Mouse (Mus musculus) CH12.LX (cell line): Measurements from ENCODE around the gene Sufu. TPM values are rescaled to one million over a fixed set of nuclear protein-coding genes. Genes with fewer than 3 reads are reported as not detected.
A peak's percentile ranks its signal among the peaks of the same experiment; 100 is the strongest.

Experiments used
- DNase-seq: peaks from one replicate; pipeline ENCODE4 v3.0.0-alpha.2; 2013; ENCODE audit errors: extremely low read depth
- H3K27ac ChIP-seq: 2 replicates; pipeline ENCODE4 v1.5.1; 2012; ENCODE audit warnings: low read depth, mild to moderate bottlenecking, control low read depth, moderate library complexity; ENCODE audit not compliant: insufficient read depth
- H3K27me3 ChIP-seq: replicated peaks from 2 replicates; pipeline ENCODE3; 2012; ENCODE audit warnings: inconsistent platforms
- H3K36me3 ChIP-seq, 2 experiments: replicated peaks in 1 of 2; 2 replicates each; pipeline versions ENCODE3 to v1.6.1; 2012; ENCODE audit warnings: inconsistent platforms in 1 of 2, low read length in 1 of 2, mild to moderate bottlenecking in 1 of 2, mixed read lengths in 1 of 2, moderate library complexity in 1 of 2; ENCODE audit not compliant: control insufficient read depth in 1 of 2, insufficient read depth in 1 of 2
- H3K4me1 ChIP-seq, 2 experiments: 2 replicates each; pipeline ENCODE4 v1.6.1; 2012; ENCODE audit warnings: inconsistent platforms in 1 of 2, moderate library complexity in 1 of 2; ENCODE audit not compliant: insufficient read depth in 2 of 2, control insufficient read depth in 1 of 2
- H3K4me2 ChIP-seq: 2 replicates; pipeline ENCODE4 v1.6.1; 2012; ENCODE audit warnings: low read depth, mild to moderate bottlenecking, control low read depth; ENCODE audit not compliant: poor library complexity, insufficient read depth, severe bottlenecking
- H3K4me3 ChIP-seq, 3 experiments: fragments of 150-350 bp in 1 of 3; sonication (generic) in 1 of 3; replicated peaks in 1 of 3; 2 replicates each; pipeline versions ENCODE3 to v1.5.1; 2011 to 2012; ENCODE audit warnings: low read depth in 2 of 3, low read length in 2 of 3, mild to moderate bottlenecking in 2 of 3, moderate library complexity in 2 of 3, control low read depth in 1 of 3, improper control_type of control experiment in 1 of 3, inconsistent platforms in 1 of 3, mixed read lengths in 1 of 3; ENCODE audit not compliant: poor library complexity in 1 of 3
- H3K79me2 ChIP-seq: replicated peaks from 2 replicates; pipeline ENCODE4 v1.6.1; 2012; ENCODE audit warnings: mild to moderate bottlenecking, moderate library complexity; ENCODE audit not compliant: control insufficient read depth, poor library complexity, insufficient read depth, severe bottlenecking; ENCODE audit errors: extremely low read depth
- H3K9ac ChIP-seq: 2 replicates; pipeline ENCODE4 v1.6.1; 2012; ENCODE audit warnings: low read depth, mild to moderate bottlenecking, control low read depth, moderate library complexity; ENCODE audit not compliant: insufficient read depth
- H3K9me3 ChIP-seq: replicated peaks from 2 replicates; pipeline ENCODE3; 2012; ENCODE audit warnings: low read length, inconsistent platforms, mixed read lengths
- BHLHE40 ChIP-seq: IDR thresholded peaks from 2 replicates; pipeline ENCODE4 v1.6.1; 2011; ENCODE audit warnings: mild to moderate bottlenecking, low read depth, low read length, improper control_type of control experiment
- CTCF ChIP-seq, 2 experiments: IDR thresholded peaks in 1 of 2; conservative IDR thresholded peaks in 1 of 2; 2 replicates each; pipeline ENCODE4 v1.5.1; 2011 to 2012; ENCODE audit warnings: low read depth in 2 of 2, low read length in 2 of 2, improper control_type of control experiment in 1 of 2, inconsistent platforms in 1 of 2, mild to moderate bottlenecking in 1 of 2, moderate library complexity in 1 of 2
- E2F4 ChIP-seq: IDR thresholded peaks from 2 replicates; pipeline ENCODE4 v1.6.1; 2011; ENCODE audit warnings: low read depth, low read length, improper control_type of control experiment; ENCODE audit not compliant: insufficient replicate concordance
- ELF1 ChIP-seq: IDR thresholded peaks from 2 replicates; pipeline ENCODE4 v1.6.1; 2014; ENCODE audit warnings: low read depth, mild to moderate bottlenecking, inconsistent platforms, low read length, improper control_type of control experiment
- IRF4 ChIP-seq: IDR thresholded peaks from 2 replicates; pipeline ENCODE4 v1.6.1; 2014; ENCODE audit warnings: low read depth, mild to moderate bottlenecking, inconsistent platforms, low read length, improper control_type of control experiment
- JUN ChIP-seq: IDR thresholded peaks from 2 replicates; pipeline ENCODE4 v1.6.1; 2011; ENCODE audit warnings: low read depth, mild to moderate bottlenecking, low read length, improper control_type of control experiment, moderate library complexity; ENCODE audit not compliant: insufficient read depth
- JUND ChIP-seq: conservative IDR thresholded peaks from 2 replicates; pipeline ENCODE4 v1.6.1; 2011; ENCODE audit warnings: low read depth, low read length, improper control_type of control experiment
- MAFK ChIP-seq: IDR thresholded peaks from 2 replicates; pipeline ENCODE4 v1.6.1; 2011; ENCODE audit warnings: low read length, improper control_type of control experiment; ENCODE audit not compliant: insufficient replicate concordance
- MAX ChIP-seq: IDR thresholded peaks from 2 replicates; pipeline ENCODE4 v1.6.1; 2011; ENCODE audit warnings: low read length, improper control_type of control experiment
- MAZ ChIP-seq: IDR thresholded peaks from 2 replicates; pipeline ENCODE4 v1.6.1; 2012; ENCODE audit warnings: low read depth, mild to moderate bottlenecking, inconsistent platforms, low read length, improper control_type of control experiment, moderate library complexity
- MEF2A ChIP-seq: IDR thresholded peaks from 2 replicates; pipeline ENCODE4 v1.6.1; 2014; ENCODE audit warnings: low read depth, mild to moderate bottlenecking, inconsistent platforms, low read length, improper control_type of control experiment, borderline replicate concordance
- MYC ChIP-seq: IDR thresholded peaks from 2 replicates; pipeline ENCODE4 v1.6.1; 2011; ENCODE audit warnings: low read depth, mild to moderate bottlenecking, improper control_type of control experiment, low read length
- NRF1 ChIP-seq: IDR thresholded peaks from 2 replicates; pipeline ENCODE4 v1.6.1; 2014; ENCODE audit warnings: low read depth, mild to moderate bottlenecking, inconsistent platforms, low read length, improper control_type of control experiment, moderate library complexity
- PAX5 ChIP-seq: IDR thresholded peaks from 2 replicates; pipeline ENCODE4 v1.6.1; 2012; ENCODE audit warnings: low read length, inconsistent platforms, mixed read lengths
- POLR2AphosphoS2 ChIP-seq: IDR thresholded peaks from 2 replicates; pipeline ENCODE4 v1.6.1; 2011; ENCODE audit warnings: low read depth, low read length, improper control_type of control experiment
- RAD21 ChIP-seq: IDR thresholded peaks from 2 replicates; pipeline ENCODE4 v1.6.1; 2011; ENCODE audit warnings: low read depth, mild to moderate bottlenecking, low read length, improper control_type of control experiment, moderate library complexity
- RCOR1 ChIP-seq: conservative IDR thresholded peaks from 2 replicates; pipeline ENCODE4 v1.6.1; 2012; ENCODE audit warnings: low read depth, mild to moderate bottlenecking, inconsistent platforms, low read length, improper control_type of control experiment
- SIN3A ChIP-seq: IDR thresholded peaks from 2 replicates; pipeline ENCODE4 v1.6.1; 2012; ENCODE audit warnings: low read length, improper control_type of control experiment, inconsistent platforms
- TBP ChIP-seq: conservative IDR thresholded peaks from 2 replicates; pipeline ENCODE4 v1.6.1; 2011; ENCODE audit warnings: low read depth, low read length, improper control_type of control experiment
- UBTF ChIP-seq: IDR thresholded peaks from 2 replicates; pipeline ENCODE4 v1.6.1; 2012; ENCODE audit warnings: low read depth, mild to moderate bottlenecking, inconsistent platforms, low read length, improper control_type of control experiment, moderate library complexity
- USF1 ChIP-seq: IDR thresholded peaks from 2 replicates; pipeline ENCODE4 v1.6.1; 2014; ENCODE audit warnings: low read depth, mild to moderate bottlenecking, inconsistent platforms, low read length, improper control_type of control experiment
- USF2 ChIP-seq: conservative IDR thresholded peaks from 2 replicates; pipeline ENCODE4 v1.6.1; 2011; ENCODE audit warnings: low read depth, low read length, improper control_type of control experiment
- ZC3H11A ChIP-seq: IDR thresholded peaks from 2 replicates; pipeline ENCODE4 v1.6.1; 2012; ENCODE audit warnings: low read depth, mild to moderate bottlenecking, inconsistent platforms, low read length, improper control_type of control experiment
- ZKSCAN1 ChIP-seq: IDR thresholded peaks from 2 replicates; pipeline ENCODE4 v1.6.1; 2012; ENCODE audit warnings: low read depth, inconsistent platforms, low read length, improper control_type of control experiment, borderline replicate concordance
- ZNF384 ChIP-seq: IDR thresholded peaks from 2 replicates; pipeline ENCODE4 v1.6.1; 2012; ENCODE audit warnings: low read depth, low read length, improper control_type of control experiment, inconsistent platforms
- dilution Hi-C: fragments of 300-500 bp; cut with MboI; formaldehyde crosslinking; loops from 2 replicates; pipeline ENCODE4 v1.14.3; 2020; ENCODE audit warnings: low sequenced_read_pairs; ENCODE audit not compliant: extremely low pct_unique_long_range_greater_than_20kb, extremely low pct_ligation_motif_present
- in situ Hi-C: fragments of 300-500 bp; cut with MboI; formaldehyde crosslinking; loops from 3 replicates; pipeline ENCODE4 v1.14.3; 2019; ENCODE audit warnings: low sequenced_read_pairs, low pct_ligation_motif_present, low pct_unique_long_range_greater_than_20kb, mixed read lengths
- polyA plus RNA-seq: library from polyadenylated mRNA; unstranded; fragments of >175 nt; gene quantifications from 2 replicates; pipeline ENCODE4 v1.2.1, GENCODE M21; 2012; ENCODE audit warnings: low read depth; ENCODE audit not compliant: insufficient read length
- total RNA-seq, 2 experiments: library from RNA; depleted of rRNA; stranded (reverse); fragments of 300-350 nt in 1 of 2; fragments of >200 nt in 1 of 2; gene quantifications; 2 replicates each; pipeline ENCODE4 v1.2.3; 2012 to 2014

Gene Sufu
- total and polyA plus RNA-seq, 3 experiments: 3.6 to 22.6 (median 9.8) TPM

DNA sequence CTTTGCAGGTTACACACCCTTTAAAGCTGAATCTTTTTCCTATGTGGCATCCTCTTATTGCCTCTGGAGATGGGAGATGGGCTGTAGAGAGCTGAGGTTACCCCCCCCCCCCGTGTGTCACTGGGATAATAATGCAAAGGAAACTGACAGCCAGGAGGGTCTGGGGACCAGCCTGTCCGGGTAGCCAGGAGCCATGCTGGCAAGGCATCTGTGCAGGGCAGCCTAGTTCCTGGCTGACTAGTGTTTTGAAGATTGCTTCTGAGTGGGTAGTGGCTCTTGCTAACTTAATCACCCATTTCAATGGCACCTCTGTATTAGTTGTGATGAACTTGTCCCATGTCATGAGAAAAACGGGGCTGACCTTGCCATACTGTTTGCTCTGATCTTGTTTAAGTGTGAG lies 1.7 kb downstream of the Sufu start:
- Histone ChIP-seq H3K9ac (no peak overlapping the region; the same call in 1 of the 2 replicates), H3K27me3 (no peaks in the 10 kb centered on the region), H3K36me3 (peaks cover 11 to 29% of the 10 kb centered on the region in 2 experiments), H3K4me3 (no peak overlapping the region), H3K9me3 (no peaks in the 10 kb centered on the region), H3K79me2 (peaks cover 21% of the 10 kb centered on the region), H3K4me1 (peaks cover 8 to 30% of the 10 kb centered on the region in 2 experiments), H3K4me2 (peak overlapping the region; percentile 85), H3K27ac (no peak overlapping the region)
- TF ChIP-seq POLR2AphosphoS2 (no peak), ZKSCAN1 (no peak), ZNF384 (no peak), CTCF (conservative IDR thresholded peaks at IDR 0.05 in 1 of 2, IDR thresholded peaks at IDR 0.05 in 1 of 2; ENCODE audit: low read depth in 2 of 2, low read length in 2 of 2) (no peak), IRF4 (no peak), MYC (no peak), BHLHE40 (no peak), ELF1 (no peak), MAZ (no peak), PAX5 (no peak), UBTF (no peak), E2F4 (no peak), RCOR1 (no peak), MEF2A (no peak), MAFK (no peak), JUND (no peak), SIN3A (no peak), TBP (no peak)
- dilution Hi-C loops: no loop called here
- in situ Hi-C loops: loop anchor here (5.0 to 10.0 kb wide), 2 partner anchors 39 to 186 kb away; no protein-coding TSS in a partner anchor
- DNase-seq: no peak

DNA sequence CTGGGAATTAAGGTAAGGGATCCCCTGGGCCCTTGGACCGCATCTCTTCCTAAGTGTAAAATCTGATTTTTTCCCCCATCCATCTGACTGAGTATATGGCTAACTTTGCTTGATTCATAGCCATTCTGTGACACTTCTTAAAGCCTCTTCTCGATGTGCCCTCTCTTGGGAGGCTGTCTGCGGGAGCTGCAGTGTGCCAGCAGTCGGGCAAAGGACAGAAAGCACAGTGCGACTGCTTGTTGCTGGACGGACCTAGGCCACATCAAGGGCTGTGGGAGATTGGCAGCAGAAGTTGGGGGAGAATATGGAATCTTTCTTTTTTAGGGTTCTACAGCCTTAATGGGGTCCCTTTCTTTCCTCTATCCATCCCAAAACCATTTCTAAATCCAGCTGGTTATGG lies 2.7 kb downstream of the Sufu start:
- dilution Hi-C loops: no loop called here
- TF ChIP-seq MAZ (no peak), NRF1 (no peak), JUN (no peak), ZKSCAN1 (no peak), USF1 (no peak), USF2 (no peak), UBTF (no peak), ZC3H11A (no peak), MAX (no peak), ZNF384 (no peak), RAD21 (no peak), JUND (no peak), RCOR1 (no peak), MYC (no peak), PAX5 (no peak), POLR2AphosphoS2 (no peak), E2F4 (no peak)
- Histone ChIP-seq H3K9ac (no peak overlapping the region), H3K4me1 (peaks cover 6 to 20% of the 10 kb centered on the region in 2 experiments), H3K9me3 (no peaks in the 10 kb centered on the region), H3K4me2 (no peak overlapping the region), H3K27me3 (no peaks in the 10 kb centered on the region), H3K27ac (no peak overlapping the region), H3K36me3 (peaks cover 19 to 37% of the 10 kb centered on the region in 2 experiments), H3K4me3 (no peak overlapping the region), H3K79me2 (peaks cover 11% of the 10 kb centered on the region)
- in situ Hi-C loops: loop anchor here (5.0 to 10.0 kb wide), 2 partner anchors 38 to 185 kb away; no protein-coding TSS in a partner anchor
- DNase-seq: no peak
